In genomic region chr13:113084732-113085131, GRCm38 (mm10) we compare ENCODE assay signal across 28 mouse cellular contexts. TPM values are rescaled to one million over a fixed set of nuclear protein-coding genes. Genes with fewer than 3 reads are reported as not detected.
"Had no signal": no experiment of that assay in that cellular context is flagged by ENCODE, and none has a peak within 500 bp of the region (broad histone marks: within the 10 kb centered on the region; RNA-seq: fewer than 3 reads in every experiment).

No protein-coding gene starts in this region.

- H3K27ac ChIP-seq: gastrocnemius, adult 2 months; heart, adult 2 months; hindbrain, embryonic 10.5 days; hindbrain, embryonic 12.5 days; hindbrain, embryonic 14.5 days; intestine, embryonic 15.5 days; kidney, postnatal 0 days; limb, embryonic 13.5 days; limb, embryonic 15.5 days; liver, embryonic 14.5 days had no signal

- H3K4me2 ChIP-seq: heart, embryonic 12.5 days; hindbrain, embryonic 12.5 days; hindbrain, embryonic 14.5 days; intestine, embryonic 15.5 days; limb, embryonic 13.5 days; limb, embryonic 15.5 days had no signal

- H3K9ac ChIP-seq: heart, embryonic 12.5 days; hindbrain, embryonic 12.5 days; hindbrain, embryonic 14.5 days; intestine, embryonic 15.5 days; limb, embryonic 13.5 days; limb, embryonic 15.5 days; liver, embryonic 14.5 days had no signal

- H3K27me3 ChIP-seq: heart, embryonic 12.5 days; hindbrain, embryonic 12.5 days; intestine, embryonic 15.5 days; limb, embryonic 13.5 days; limb, embryonic 15.5 days had no signal

- H3K36me3 ChIP-seq: heart, embryonic 12.5 days; hindbrain, embryonic 10.5 days; hindbrain, embryonic 12.5 days; intestine, embryonic 15.5 days; limb, embryonic 13.5 days; limb, embryonic 15.5 days had no signal

- DNase-seq: gastrocnemius, adult 2 months; gastrocnemius, postnatal 10 days; gastrocnemius, postnatal 25 days; heart, adult 2 months; heart, postnatal 10 days; heart, postnatal 4 days; kidney, adult 18-20 months; kidney, adult 8-10 months; kidney, postnatal 14 days; kidney, postnatal 36 days; layer of hippocampus, adult 9-11 months; layer of hippocampus, postnatal 36 days; left cerebral cortex, postnatal 4 days had no signal

- ATAC-seq: hindbrain, embryonic 16.5 days; inflammation-experienced regulatory T-cells, adult 6 months; intestine, embryonic 15.5 days; intestine, postnatal 0 days had no signal

- H3K4me1 ChIP-seq: hindbrain, embryonic 10.5 days; hindbrain, embryonic 12.5 days; intestine, embryonic 15.5 days; limb, embryonic 13.5 days; limb, embryonic 15.5 days had no signal

- H3K4me3 ChIP-seq: gastrocnemius, adult 2 months; heart, adult 2 months; heart, embryonic 12.5 days; hindbrain, embryonic 10.5 days; hindbrain, embryonic 12.5 days; intestine, embryonic 15.5 days; limb, embryonic 13.5 days; limb, embryonic 15.5 days had no signal

- H3K9me3 ChIP-seq: heart, embryonic 12.5 days; hindbrain, embryonic 10.5 days; hindbrain, embryonic 12.5 days; intestine, embryonic 15.5 days; limb, embryonic 13.5 days; limb, embryonic 15.5 days had no signal

RNA-seq across cellular contexts. Expression of gene Gzma, which starts 16.0 kb away (rescaled TPM):
- polyA plus RNA-seq: frontal cortex, adult 2 months; heart, embryonic 12.5 days; hindbrain, embryonic 10.5 days; hindbrain, embryonic 12.5 days; hindbrain, embryonic 14.5 days; kidney, embryonic 14.5 days; limb, embryonic 11.5 days; limb, embryonic 13.5 days; limb, embryonic 15.5 days had no signal

RNA-seq across cellular contexts. Expression of gene Gpx8, which starts 38.5 kb away (rescaled TPM):
- polyA plus RNA-seq: inflammation-experienced regulatory T-cells, adult 6 months had no signal

RNA-seq across cellular contexts. Expression of gene Cdc20b, which starts 49.8 kb away (rescaled TPM):
- polyA plus RNA-seq: heart, embryonic 12.5 days; inflammation-experienced regulatory T-cells, adult 6 months; intestine, embryonic 15.5 days; intestine, postnatal 0 days; kidney, embryonic 14.5 days; kidney, postnatal 0 days; limb, embryonic 11.5 days; limb, embryonic 13.5 days; limb, embryonic 15.5 days had no signal
